Mouse (Mus musculus) kidney, postnatal 0 days (tissue): ENCODE data around the gene Fbxl19. TPM values are rescaled to one million over a fixed set of nuclear protein-coding genes. Genes with fewer than 3 reads are reported as not detected.

Experiments used
- ATAC-seq: fragments of 200-750 bp; cut with Nextera tagmentation; replicated peaks from 2 replicates; pipeline ENCODE4 v1.8.0; 2017; ENCODE audit warnings: low read depth, moderate number of reproducible peaks, moderate TSS enrichment, moderate library complexity; ENCODE audit not compliant: low FRiP score
- DNase-seq: peaks from one replicate; pipeline ENCODE4 v3.0.0-alpha.2; 2016; ENCODE audit warnings: low spot score
- H3K27ac ChIP-seq: fragments of 300-500 bp; sonication (generic); 2 replicates; pipeline ENCODE4 v1.5.1; 2014; ENCODE audit warnings: mild to moderate bottlenecking
- H3K27me3 ChIP-seq: fragments of 300-500 bp; sonication (generic); 2 replicates; pipeline ENCODE4 v1.6.1; 2014; ENCODE audit warnings: low read length, mixed read lengths; ENCODE audit not compliant: insufficient read depth
- H3K36me3 ChIP-seq: fragments of 300-500 bp; sonication (generic); 2 replicates; pipeline ENCODE4 v1.6.1; 2014; ENCODE audit warnings: low read length, mixed read lengths; ENCODE audit not compliant: insufficient read depth
- H3K4me1 ChIP-seq: fragments of 300-500 bp; sonication (generic); replicated peaks from 2 replicates; pipeline ENCODE4 v1.6.1; 2014; ENCODE audit warnings: antibody characterized with exemption, low read length, mixed read lengths; ENCODE audit not compliant: insufficient read depth
- H3K4me2 ChIP-seq: fragments of 300-500 bp; sonication (generic); 2 replicates; pipeline ENCODE4 v1.6.1; 2014; ENCODE audit warnings: mild to moderate bottlenecking, low read length, moderate library complexity, mixed read lengths
- H3K4me3 ChIP-seq: fragments of 300-500 bp; sonication (generic); replicated peaks from 2 replicates; pipeline ENCODE4 v1.5.1; 2014; ENCODE audit warnings: low read depth, low read length
- H3K9ac ChIP-seq: fragments of 300-500 bp; sonication (generic); 2 replicates; pipeline ENCODE4 v1.6.1; 2014; ENCODE audit warnings: low read depth, low read length
- H3K9me3 ChIP-seq: fragments of 300-500 bp; sonication (generic); replicated peaks from 2 replicates; pipeline ENCODE4 v1.6.1; 2016; ENCODE audit warnings: low read length, inconsistent platforms, mixed read lengths
- CTCF ChIP-seq: IDR thresholded peaks from 2 replicates; pipeline ENCODE4 v1.5.1; 2016; ENCODE audit warnings: antibody characterized with exemption, low read depth, mild to moderate bottlenecking, moderate library complexity
- WGBS: fragments of 180-500 bp; shearing (Covaris S2); extraction: QIAGEN DNeasy Blood & Tissue Kit; methylation state at CpG from one replicate; pipeline ENCODE4 v1.1.7; 2014; 5-methylcytosine and 5-hydroxymethylcytosine counted together
- polyA plus RNA-seq: library from polyadenylated mRNA; unstranded; fragments of >200 nt; fragmentation: Nextera tagmentation; extraction: Ambion mirVana; gene quantifications from 2 replicates; pipeline ENCODE4 v1.2.1, GENCODE M21; 2015

The Fbxl19 gene
- polyA plus RNA-seq, 1 experiment from 2014 or later: 2.8 TPM

DNA sequence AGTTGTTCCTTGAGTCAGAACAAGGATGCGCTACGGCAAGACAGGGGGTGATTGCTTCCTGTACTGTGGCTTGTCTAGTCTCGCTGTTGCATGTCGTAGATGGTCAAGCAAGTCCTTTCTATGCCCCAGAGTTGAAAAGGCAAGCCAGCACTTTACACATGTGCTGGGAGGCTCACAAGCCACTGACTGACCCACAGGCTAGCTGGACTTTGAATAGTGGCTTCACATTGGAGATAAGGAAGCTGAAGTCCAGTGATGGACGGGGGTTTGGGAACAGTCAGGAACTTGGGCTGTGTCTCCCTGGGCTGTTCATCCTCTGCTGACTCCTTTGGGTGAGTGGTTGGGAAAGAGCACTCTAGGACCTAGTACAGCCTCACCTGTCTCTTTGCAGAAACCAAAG, 7.3 kb downstream of the Fbxl19 start:
- no peak for ATAC-seq
- H3K9ac ChIP-seq: no peak overlapping the region
- H3K4me2 ChIP-seq: no peak overlapping the region
- H3K27me3 ChIP-seq: no peaks in the 10 kb centered on the region
- peaks cover 53% of the 10 kb centered on the region for H3K36me3 ChIP-seq
- DNase-seq: no peak
- H3K4me3 ChIP-seq: no peak overlapping the region
- peaks cover 5% of the 10 kb centered on the region; the same call in 1 of the 2 replicates for H3K4me1 ChIP-seq
- no peak overlapping the region for H3K27ac ChIP-seq
- TF ChIP-seq CTCF: no peak
- no peaks in the 10 kb centered on the region for H3K9me3 ChIP-seq
- 96% methylated on average over 5 of the region's 5 CpGs for WGBS

DNA sequence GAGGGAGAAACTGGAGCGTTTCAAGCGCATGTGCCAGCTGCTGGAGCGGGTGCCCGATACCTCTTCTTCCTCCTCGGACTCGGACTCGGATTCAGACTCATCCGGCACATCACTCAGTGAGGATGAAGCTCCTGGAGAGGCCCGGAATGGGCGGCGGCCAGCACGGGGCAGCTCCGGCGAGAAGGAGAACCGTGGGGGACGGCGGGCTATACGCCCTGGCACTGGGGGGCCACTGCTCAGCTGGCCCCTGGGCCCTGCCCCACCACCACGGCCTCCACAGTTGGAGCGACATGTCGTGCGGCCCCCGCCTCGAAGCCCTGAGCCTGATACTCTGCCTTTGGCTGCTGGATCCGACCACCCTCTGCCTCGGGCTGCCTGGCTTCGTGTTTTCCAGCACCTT, 7.7 kb downstream of the Fbxl19 start:
- Histone ChIP-seq H3K4me2 (no peak overlapping the region), H3K9me3 (no peaks in the 10 kb centered on the region), H3K27me3 (no peaks in the 10 kb centered on the region), H3K4me3 (no peak overlapping the region), H3K36me3 (peaks cover 58% of the 10 kb centered on the region), H3K27ac (no peak overlapping the region), H3K4me1 (peaks cover 5% of the 10 kb centered on the region; the same call in 1 of the 2 replicates), H3K9ac (no peak overlapping the region)
- ATAC-seq (no peak), DNase-seq (no peak)
- WGBS: 93% methylated on average over 27 of the region's 27 CpGs
- no peak for TF ChIP-seq CTCF

DNA sequence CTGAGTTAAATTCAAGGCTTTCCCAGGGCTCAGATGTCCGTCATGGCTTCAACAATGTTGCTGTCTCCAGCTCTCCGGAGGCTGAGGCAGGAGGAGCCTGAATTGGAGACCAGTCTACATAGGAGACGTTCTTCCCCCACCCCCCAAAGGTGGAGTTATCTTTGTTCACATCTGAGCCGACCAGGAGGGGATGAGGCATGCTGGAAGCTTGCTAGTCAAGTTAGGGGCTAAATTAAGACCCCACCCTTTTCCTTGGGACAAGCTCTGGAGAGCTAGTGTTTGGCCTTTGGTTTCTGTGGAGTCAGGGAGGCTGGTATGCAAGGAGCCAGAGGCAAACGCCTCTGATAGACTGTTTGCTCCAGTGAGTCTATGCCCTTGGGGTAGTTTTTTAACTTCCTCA, 8.8 kb downstream of the Fbxl19 start:
- H3K27me3 ChIP-seq: no peaks in the 10 kb centered on the region
- no peak overlapping the region for H3K4me2 ChIP-seq
- no peak for TF ChIP-seq CTCF
- DNase-seq: no peak
- WGBS: 57% methylated on average over 5 of the region's 5 CpGs
- H3K36me3 ChIP-seq: peaks cover 67% of the 10 kb centered on the region
- H3K27ac ChIP-seq: no peak overlapping the region
- ATAC-seq: no peak
- H3K4me3 ChIP-seq: no peak overlapping the region
- H3K9ac ChIP-seq: no peak overlapping the region
- no peaks in the 10 kb centered on the region for H3K9me3 ChIP-seq
- H3K4me1 ChIP-seq: no peaks in the 10 kb centered on the region

DNA sequence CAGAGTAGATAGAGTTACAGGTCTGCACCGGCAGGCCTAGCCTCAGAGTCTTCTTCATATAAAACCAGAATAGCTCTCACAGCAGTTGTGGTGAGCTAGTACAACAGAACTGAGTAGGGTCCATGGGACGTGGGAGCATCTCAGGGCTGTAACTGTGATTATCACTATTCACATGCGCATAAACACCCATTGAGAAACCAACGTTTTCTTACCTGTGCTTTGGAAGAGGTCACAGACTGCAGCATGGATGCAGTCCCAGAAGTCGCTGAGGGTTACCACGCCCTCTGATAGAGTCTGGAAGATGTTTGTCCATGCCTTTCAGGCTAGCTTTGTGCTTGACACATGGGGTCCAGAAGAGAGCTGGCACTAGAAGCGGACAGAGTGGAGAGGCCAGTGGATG, 9.4 kb downstream of the Fbxl19 start:
- H3K9ac ChIP-seq: no peak overlapping the region
- H3K4me2 ChIP-seq: no peak overlapping the region
- DNase-seq (no peak), ATAC-seq (no peak)
- H3K36me3 ChIP-seq: peaks cover 67% of the 10 kb centered on the region
- no peaks in the 10 kb centered on the region for H3K9me3 ChIP-seq
- H3K4me3 ChIP-seq: no peak overlapping the region
- no peaks in the 10 kb centered on the region for H3K27me3 ChIP-seq
- no peaks in the 10 kb centered on the region for H3K4me1 ChIP-seq
- H3K27ac ChIP-seq: no peak overlapping the region
- 84% methylated on average over 7 of the region's 7 CpGs for WGBS
- no peak for TF ChIP-seq CTCF

DNA sequence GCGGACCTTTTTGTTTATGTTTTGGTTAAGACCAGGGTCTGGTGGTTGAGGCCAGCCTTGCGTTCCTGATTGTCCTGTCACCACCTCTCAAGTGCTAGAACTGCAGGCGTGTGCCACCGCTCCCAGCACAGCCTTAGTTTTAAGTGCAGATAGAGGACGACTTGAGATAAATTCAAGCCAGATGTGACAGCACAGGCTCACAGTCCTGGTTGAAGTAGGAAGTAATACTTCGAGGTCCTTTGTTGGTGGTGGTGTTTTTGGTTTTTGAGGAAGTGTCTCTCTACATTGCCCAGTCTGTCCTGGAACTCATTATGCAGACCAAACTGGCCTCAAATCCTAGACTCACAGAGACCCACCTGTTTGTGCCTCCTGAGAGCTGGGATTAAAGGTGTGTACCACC, 15.4 kb downstream of the Fbxl19 start:
- DNase-seq: no peak
- ATAC-seq: no peak
- Histone ChIP-seq H3K4me2 (no peak overlapping the region), H3K9ac (0 out of 2 replicates have a peak overlapping the region, but pooled peaks have one; percentile 18), H3K9me3 (no peaks in the 10 kb centered on the region), H3K36me3 (peaks cover 25% of the 10 kb centered on the region), H3K4me3 (no peak overlapping the region), H3K27ac (no peak overlapping the region), H3K4me1 (no peaks in the 10 kb centered on the region), H3K27me3 (no peaks in the 10 kb centered on the region)
- WGBS: 53% methylated on average over 6 of the region's 6 CpGs
- TF ChIP-seq CTCF: no peak

DNA sequence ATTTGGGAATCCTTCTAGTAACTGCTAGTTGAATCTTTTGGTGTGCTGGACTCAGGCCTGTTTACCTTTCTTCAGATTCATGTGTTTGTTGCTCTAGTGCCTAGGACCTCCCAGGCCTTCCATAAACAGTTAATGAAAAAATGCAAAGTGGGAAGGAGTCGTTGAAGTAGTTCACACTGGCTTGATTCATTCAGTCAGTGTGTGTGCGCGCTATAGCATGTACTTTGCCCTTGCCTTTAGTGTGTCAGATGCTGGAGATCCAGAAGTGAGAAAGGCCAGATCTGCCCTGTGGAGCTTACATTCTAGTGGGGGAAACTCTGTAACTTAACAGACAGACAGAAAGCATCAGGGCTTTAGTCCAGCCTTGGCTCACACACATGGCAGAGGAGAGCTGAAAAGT, 16.1 kb downstream of the Fbxl19 start:
- no peak for ATAC-seq
- Histone ChIP-seq H3K9me3 (no peaks in the 10 kb centered on the region), H3K36me3 (peaks cover 27% of the 10 kb centered on the region), H3K4me3 (no peak overlapping the region), H3K4me2 (no peak overlapping the region), H3K4me1 (no peaks in the 10 kb centered on the region), H3K9ac (no peak overlapping the region), H3K27me3 (no peaks in the 10 kb centered on the region), H3K27ac (no peak overlapping the region; the same call in 1 of the 2 replicates)
- no peak for TF ChIP-seq CTCF
- no peak for DNase-seq
- 66% methylated on average over 3 of the region's 3 CpGs for WGBS

DNA sequence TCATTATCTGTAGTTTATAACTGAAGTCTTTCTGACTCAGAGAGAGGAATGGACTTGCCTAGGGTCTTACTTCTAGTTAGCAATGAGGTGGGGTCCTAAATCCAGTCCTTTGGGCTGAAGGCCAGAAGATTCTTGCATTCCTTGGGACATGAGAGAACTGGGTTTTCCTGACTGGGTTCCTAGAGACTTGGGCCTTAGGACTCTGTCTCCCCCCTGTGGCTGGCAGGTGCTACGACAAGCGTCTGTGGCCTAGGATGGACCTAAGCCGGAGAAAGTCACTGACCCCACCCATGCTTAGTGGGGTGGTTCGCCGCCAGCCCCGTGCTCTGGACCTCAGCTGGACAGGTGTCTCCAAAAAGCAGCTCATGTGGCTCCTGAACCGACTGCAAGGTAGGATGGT, 16.7 kb downstream of the Fbxl19 start:
- Histone ChIP-seq H3K4me3 (no peak overlapping the region), H3K36me3 (peaks cover 27% of the 10 kb centered on the region), H3K27me3 (no peaks in the 10 kb centered on the region), H3K27ac (no peak overlapping the region; the same call in 1 of the 2 replicates), H3K9ac (peak overlapping the region; percentile 1; the same call in 1 of the 2 replicates), H3K4me2 (no peak overlapping the region), H3K9me3 (no peaks in the 10 kb centered on the region), H3K4me1 (no peaks in the 10 kb centered on the region)
- peak; percentile 61 for ATAC-seq
- TF ChIP-seq CTCF: peak; percentile 97
- 28% methylated on average over 7 of the region's 7 CpGs for WGBS
- DNase-seq: peak; percentile 90
